Comparison of ENCODE assay signal across 8 mouse cellular contexts in the genomic region with DNA sequence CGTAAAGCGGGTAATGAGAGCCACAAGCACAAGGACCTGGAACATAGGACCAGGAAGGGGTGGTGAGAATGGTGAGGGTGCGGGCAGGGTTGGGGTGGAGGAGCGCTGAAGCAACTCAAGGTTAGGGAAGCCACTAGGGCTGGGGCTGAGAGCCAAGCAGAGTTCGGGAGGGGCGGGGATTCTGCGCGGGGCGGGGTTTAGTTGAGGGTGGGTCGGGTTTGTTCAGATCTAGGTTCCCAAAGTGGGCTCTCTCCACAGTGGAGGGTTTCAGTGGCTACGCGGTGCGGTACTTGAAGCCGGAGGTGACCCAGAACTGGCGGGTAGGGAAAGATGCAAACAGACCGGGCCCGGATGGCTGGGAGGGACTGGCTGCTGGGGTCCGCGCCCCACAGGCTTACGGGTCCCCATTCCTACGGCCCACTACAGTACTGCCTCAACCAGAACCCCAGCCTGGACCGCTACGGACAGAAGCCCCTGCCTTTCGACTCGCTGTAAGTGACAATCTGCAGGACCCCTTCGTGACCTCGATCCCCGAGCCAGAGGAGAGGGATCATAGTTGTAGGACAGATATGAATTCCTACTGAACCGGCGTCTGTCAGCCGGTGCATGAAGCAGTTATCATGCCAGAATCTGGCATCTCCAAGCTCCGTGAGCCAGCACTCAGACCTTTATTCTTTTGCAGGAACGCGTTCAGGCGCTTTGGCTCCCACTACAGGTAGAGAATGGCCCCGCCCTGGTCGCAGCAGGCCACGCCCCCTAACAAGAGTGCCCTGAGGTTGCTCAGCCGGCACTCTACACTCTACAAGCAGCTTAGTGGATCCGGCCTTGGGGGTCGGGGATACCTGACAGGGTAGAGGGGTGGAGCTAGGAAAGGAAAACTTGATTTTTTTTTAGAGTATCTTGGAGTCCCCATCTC. TPM values are rescaled to one million over a fixed set of nuclear protein-coding genes. Genes with fewer than 3 reads are reported as not detected.
DNase-seq lines count a peak whose midpoint lies in the region; ATAC-seq and TF ChIP-seq lines count a peak whose summit lies in the region.

No protein-coding gene starts in this region.

- peak overlapping the region; percentile 84 for H3K4me2 ChIP-seq in CH12.LX (ENCODE audit: insufficient read depth, low read depth, poor library complexity, severe bottlenecking)
- peak overlapping the region; percentile 94 for H3K4me2 ChIP-seq in embryonic facial prominence, embryonic 13.5 days
- peak overlapping the region; percentile 95 for H3K4me2 ChIP-seq in limb, embryonic 13.5 days (replicated peaks)
- peak overlapping the region; percentile 70 for H3K4me2 ChIP-seq in midbrain, embryonic 12.5 days (replicated peaks)

- DNase-seq in CH12.LX (ENCODE audit: extremely low read depth) (no peak), MN1 (ENCODE audit: low spot score) (no peak)
- peak; percentile 78 for DNase-seq in adrenal gland, postnatal 14 days
- DNase-seq in hindbrain, embryonic 10.5 days (ENCODE audit: low spot score): peak; percentile 41
- DNase-seq in spleen, adult 2 months (ENCODE audit: low read depth in 1 of 2, low spot score in 2 of 2): peak; percentile 35 to 75

- peaks cover 0 to 15% of the 10 kb centered on the region in 2 experiments for H3K36me3 ChIP-seq in CH12.LX (replicated peaks in 1 of 2; ENCODE audit: control insufficient read depth in 1 of 2, insufficient read depth in 1 of 2, low read length in 1 of 2)
- peaks cover 21% of the 10 kb centered on the region for H3K36me3 ChIP-seq in embryonic facial prominence, embryonic 13.5 days
- peaks cover 19% of the 10 kb centered on the region for H3K36me3 ChIP-seq in hindbrain, embryonic 10.5 days
- H3K36me3 ChIP-seq in limb, embryonic 13.5 days: peaks cover 18% of the 10 kb centered on the region
- peaks cover 14% of the 10 kb centered on the region for H3K36me3 ChIP-seq in midbrain, embryonic 12.5 days
- no peaks in the 10 kb centered on the region for H3K36me3 ChIP-seq in spleen, adult 2 months (ENCODE audit: control insufficient read depth, insufficient read depth, low read length)

- in situ Hi-C loops in CH12.LX (cut with MboI; ENCODE audit: low pct_ligation_motif_present, low pct_unique_long_range_greater_than_20kb, low sequenced_read_pairs): no loop called here

- H3K79me2 ChIP-seq in CH12.LX (replicated peaks; ENCODE audit: control insufficient read depth, extremely low read depth, insufficient read depth, poor library complexity, severe bottlenecking): no peaks in the 10 kb centered on the region

- H3K9me3 ChIP-seq in CH12.LX (replicated peaks; ENCODE audit: low read length): no peaks in the 10 kb centered on the region
- no peaks in the 10 kb centered on the region for H3K9me3 ChIP-seq in embryonic facial prominence, embryonic 13.5 days
- no peaks in the 10 kb centered on the region for H3K9me3 ChIP-seq in hindbrain, embryonic 10.5 days
- peaks cover 4% of the 10 kb centered on the region; the same call in 1 of the 2 replicates for H3K9me3 ChIP-seq in limb, embryonic 13.5 days
- no peaks in the 10 kb centered on the region for H3K9me3 ChIP-seq in midbrain, embryonic 12.5 days

- TF ChIP-seq EP300 in CH12.LX (IDR thresholded peaks at IDR 0.05; ENCODE audit: low read length): no peak

- no peaks in the 10 kb centered on the region; a peak in 1 of 4 replicates for H3K4me1 ChIP-seq in CH12.LX (ENCODE audit: control insufficient read depth in 1 of 2, insufficient read depth in 2 of 2)
- H3K4me1 ChIP-seq in embryonic facial prominence, embryonic 13.5 days: peaks cover 11% of the 10 kb centered on the region
- H3K4me1 ChIP-seq in hindbrain, embryonic 10.5 days (replicated peaks): peaks cover 31% of the 10 kb centered on the region
- peaks cover 36% of the 10 kb centered on the region for H3K4me1 ChIP-seq in limb, embryonic 13.5 days
- H3K4me1 ChIP-seq in midbrain, embryonic 12.5 days: peaks cover 20% of the 10 kb centered on the region
- no peaks in the 10 kb centered on the region; the same call in 1 of the 2 replicates for H3K4me1 ChIP-seq in spleen, adult 2 months (ENCODE audit: control insufficient read depth, insufficient read depth, insufficient read length)

- dilution Hi-C loops in CH12.LX (cut with MboI; ENCODE audit: extremely low pct_ligation_motif_present, extremely low pct_unique_long_range_greater_than_20kb, low sequenced_read_pairs): no loop called here

- TF ChIP-seq RAD21 in CH12.LX (IDR thresholded peaks at IDR 0.05; ENCODE audit: low read depth, low read length): no peak; the same call in 1 of the 2 replicates

- peaks cover 5% of the 10 kb centered on the region for H3K27me3 ChIP-seq in CH12.LX (replicated peaks)
- peaks cover 3% of the 10 kb centered on the region; the same call in 1 of the 2 replicates for H3K27me3 ChIP-seq in embryonic facial prominence, embryonic 13.5 days
- peaks cover 36% of the 10 kb centered on the region for H3K27me3 ChIP-seq in hindbrain, embryonic 10.5 days (ENCODE audit: insufficient read depth, poor library complexity, severe bottlenecking)
- peaks cover 11% of the 10 kb centered on the region for H3K27me3 ChIP-seq in limb, embryonic 13.5 days
- peaks cover 25% of the 10 kb centered on the region for H3K27me3 ChIP-seq in midbrain, embryonic 12.5 days
- no peaks in the 10 kb centered on the region for H3K27me3 ChIP-seq in spleen, adult 2 months (ENCODE audit: control insufficient read depth, insufficient read depth, low read length)

- peak in 1 of 2 experiments; percentile 14; a peak in 1 of 4 replicates for TF ChIP-seq CTCF in CH12.LX (conservative IDR thresholded peaks at IDR 0.05 in 1 of 2, IDR thresholded peaks at IDR 0.05 in 1 of 2; ENCODE audit: low read depth in 2 of 2, low read length in 2 of 2)
- TF ChIP-seq CTCF in spleen, adult 2 months (IDR thresholded peaks at IDR 0.05; ENCODE audit: extremely low read depth, insufficient read depth, insufficient read length, insufficient replicate concordance): peak; percentile 20; the same call in 1 of the 2 replicates

- 1% methylated on average over 41 of the region's 41 CpGs for WGBS in embryonic facial prominence, embryonic 13.5 days
- 3% methylated on average over 41 of the region's 41 CpGs for WGBS in hindbrain, embryonic 10.5 days
- WGBS in limb, embryonic 13.5 days: 2% methylated on average over 41 of the region's 41 CpGs
- WGBS in midbrain, embryonic 12.5 days: 2% methylated on average over 37 of the region's 41 CpGs
- 5% methylated on average over 41 of the region's 41 CpGs for WGBS in spleen, adult 2 months

- H3K4me3 ChIP-seq in CH12.LX (replicated peaks in 1 of 3; ENCODE audit: low read depth in 2 of 3, low read length in 2 of 3, poor library complexity in 1 of 3): peak overlapping the region in 1 of 3 experiments; percentile 21
- peak overlapping the region; percentile 49 for H3K4me3 ChIP-seq in embryonic facial prominence, embryonic 13.5 days
- peak overlapping the region; percentile 49 for H3K4me3 ChIP-seq in hindbrain, embryonic 10.5 days
- peak overlapping the region; percentile 50 for H3K4me3 ChIP-seq in limb, embryonic 13.5 days
- peak overlapping the region; percentile 39 for H3K4me3 ChIP-seq in midbrain, embryonic 12.5 days
- H3K4me3 ChIP-seq in spleen, adult 2 months (ENCODE audit: extremely low read depth, insufficient read depth, insufficient read length): peak overlapping the region; percentile 38

- ATAC-seq in embryonic facial prominence, embryonic 13.5 days (ENCODE audit: insufficient number of reproducible peaks, insufficient read depth, low FRiP score, low TSS enrichment, low read depth): peak; percentile 78
- ATAC-seq in limb, embryonic 13.5 days (ENCODE audit: low FRiP score, low read depth): peak; percentile 64
- peak; percentile 64 for ATAC-seq in midbrain, embryonic 12.5 days (ENCODE audit: low FRiP score, low read depth)

- TF ChIP-seq POLR2A in CH12.LX (IDR thresholded peaks at IDR 0.05; ENCODE audit: low read depth, low read length): no peak
- TF ChIP-seq POLR2A in spleen, adult 2 months (IDR thresholded peaks at IDR 0.05; ENCODE audit: low read depth, low read length): no peak

- H3K9ac ChIP-seq in CH12.LX (ENCODE audit: insufficient read depth, low read depth): no peak overlapping the region
- peak overlapping the region; percentile 71 for H3K9ac ChIP-seq in embryonic facial prominence, embryonic 13.5 days
- H3K9ac ChIP-seq in limb, embryonic 13.5 days: peak overlapping the region; percentile 65
- no peak overlapping the region; the same call in 1 of the 2 replicates for H3K9ac ChIP-seq in midbrain, embryonic 12.5 days (replicated peaks)

- no peak overlapping the region for H3K27ac ChIP-seq in CH12.LX (ENCODE audit: insufficient read depth, low read depth)
- no peak overlapping the region for H3K27ac ChIP-seq in embryonic facial prominence, embryonic 13.5 days
- peak overlapping the region; percentile 30; the same call in 1 of the 2 replicates for H3K27ac ChIP-seq in hindbrain, embryonic 10.5 days
- H3K27ac ChIP-seq in limb, embryonic 13.5 days: no peak overlapping the region
- no peak overlapping the region for H3K27ac ChIP-seq in midbrain, embryonic 12.5 days (replicated peaks)
- no peak overlapping the region for H3K27ac ChIP-seq in spleen, adult 2 months (ENCODE audit: insufficient read depth, low read length)

RNA-seq across cellular contexts. Expression of a gene that starts 10.1 kb away (rescaled TPM):
- not detected in 2 replicates for total RNA-seq in CH12.LX (2012; rRNA removed)
- not detected in 2 replicates for total RNA-seq in CH12.LX (2014; rRNA removed)
- not detected in 2 replicates for polyA plus RNA-seq in CH12.LX (2012; ENCODE audit: insufficient read length, low read depth)
- total RNA-seq in adrenal gland, postnatal 14 days (2021): not detected in 2 replicates
- 1.0 TPM in 1 of 2 replicates, not detected in the other for polyA plus RNA-seq in embryonic facial prominence, embryonic 13.5 days (2015; fragmentation: Nextera tagmentation; extraction: Ambion mirVana)
- not detected in 2 replicates for polyA plus RNA-seq in hindbrain, embryonic 10.5 days (2016; fragmentation: Nextera tagmentation; extraction: Ambion mirVana)
- 0.64 TPM in 1 of 2 replicates, not detected in the other for polyA plus RNA-seq in limb, embryonic 13.5 days (2015; fragmentation: Nextera tagmentation; extraction: Ambion mirVana)
- polyA plus RNA-seq in midbrain, embryonic 12.5 days (2016; fragmentation: Nextera tagmentation; extraction: Ambion mirVana): not detected in 2 replicates
- polyA plus RNA-seq in spleen, adult 2 months (2012; rRNA removed): 0.26 and 0.39 TPM in 2 replicates

RNA-seq across cellular contexts. Expression of a gene that starts 11.3 kb away (rescaled TPM):
- total RNA-seq in CH12.LX (2012; rRNA removed) (2.0 and 2.1 TPM in 2 replicates), CH12.LX (2014; rRNA removed) (0.81 and 0.83 TPM in 2 replicates)
- polyA plus RNA-seq in CH12.LX (2012; ENCODE audit: insufficient read length, low read depth): 2.7 and 3.3 TPM in 2 replicates
- total RNA-seq in adrenal gland, postnatal 14 days (2021): 10.6 and 11.6 TPM in 2 replicates
- 9.7 and 10.9 TPM in 2 replicates for polyA plus RNA-seq in embryonic facial prominence, embryonic 13.5 days (2015; fragmentation: Nextera tagmentation; extraction: Ambion mirVana)
- polyA plus RNA-seq in hindbrain, embryonic 10.5 days (2016; fragmentation: Nextera tagmentation; extraction: Ambion mirVana): 12.4 and 16.6 TPM in 2 replicates
- 10.0 and 11.1 TPM in 2 replicates for polyA plus RNA-seq in limb, embryonic 13.5 days (2015; fragmentation: Nextera tagmentation; extraction: Ambion mirVana)
- polyA plus RNA-seq in midbrain, embryonic 12.5 days (2016; fragmentation: Nextera tagmentation; extraction: Ambion mirVana): 19.1 and 20.6 TPM in 2 replicates
- polyA plus RNA-seq in spleen, adult 2 months (2012; rRNA removed): 9.1 and 11.4 TPM in 2 replicates

RNA-seq across cellular contexts. Expression of a gene that starts 11.6 kb away (rescaled TPM):
- total RNA-seq in CH12.LX (2012; rRNA removed) (15.2 and 17.8 TPM in 2 replicates), CH12.LX (2014; rRNA removed) (17.7 and 25.0 TPM in 2 replicates)
- 15.7 and 16.4 TPM in 2 replicates for polyA plus RNA-seq in CH12.LX (2012; ENCODE audit: insufficient read length, low read depth)
- total RNA-seq in adrenal gland, postnatal 14 days (2021): 17.4 and 25.0 TPM in 2 replicates
- polyA plus RNA-seq in embryonic facial prominence, embryonic 13.5 days (2015; fragmentation: Nextera tagmentation; extraction: Ambion mirVana): 44.2 and 45.2 TPM in 2 replicates
- polyA plus RNA-seq in hindbrain, embryonic 10.5 days (2016; fragmentation: Nextera tagmentation; extraction: Ambion mirVana): 48.5 and 48.8 TPM in 2 replicates
- polyA plus RNA-seq in limb, embryonic 13.5 days (2015; fragmentation: Nextera tagmentation; extraction: Ambion mirVana): 43.5 and 46.0 TPM in 2 replicates
- 33.9 and 37.1 TPM in 2 replicates for polyA plus RNA-seq in midbrain, embryonic 12.5 days (2016; fragmentation: Nextera tagmentation; extraction: Ambion mirVana)
- polyA plus RNA-seq in spleen, adult 2 months (2012; rRNA removed): 27.4 and 32.1 TPM in 2 replicates

RNA-seq across cellular contexts. Expression of a gene that starts 14.1 kb away (rescaled TPM):
- total RNA-seq in CH12.LX (2012; rRNA removed) (not detected in 2 replicates), CH12.LX (2014; rRNA removed) (not detected in 2 replicates)
- polyA plus RNA-seq in CH12.LX (2012; ENCODE audit: insufficient read length, low read depth): not detected in 2 replicates
- total RNA-seq in adrenal gland, postnatal 14 days (2021): 1.0 and 2.0 TPM in 2 replicates
- 0.14 and 0.54 TPM in 2 replicates for polyA plus RNA-seq in embryonic facial prominence, embryonic 13.5 days (2015; fragmentation: Nextera tagmentation; extraction: Ambion mirVana)
- 0.07 and 0.59 TPM in 2 replicates for polyA plus RNA-seq in hindbrain, embryonic 10.5 days (2016; fragmentation: Nextera tagmentation; extraction: Ambion mirVana)
- 0.31 and 0.61 TPM in 2 replicates for polyA plus RNA-seq in limb, embryonic 13.5 days (2015; fragmentation: Nextera tagmentation; extraction: Ambion mirVana)
- 0.05 and 0.13 TPM in 2 replicates for polyA plus RNA-seq in midbrain, embryonic 12.5 days (2016; fragmentation: Nextera tagmentation; extraction: Ambion mirVana)
- 0.16 and 0.40 TPM in 2 replicates for polyA plus RNA-seq in spleen, adult 2 months (2012; rRNA removed)

RNA-seq across cellular contexts. Expression of a gene that starts 31.6 kb away (rescaled TPM):
- 0.04 TPM in 2 replicates for total RNA-seq in CH12.LX (2012; rRNA removed)
- not detected in 2 replicates for total RNA-seq in CH12.LX (2014; rRNA removed)
- 0.44 TPM in 1 of 2 replicates, not detected in the other for polyA plus RNA-seq in CH12.LX (2012; ENCODE audit: insufficient read length, low read depth)
- 21.3 and 21.8 TPM in 2 replicates for total RNA-seq in adrenal gland, postnatal 14 days (2021)
- 8.4 and 8.5 TPM in 2 replicates for polyA plus RNA-seq in embryonic facial prominence, embryonic 13.5 days (2015; fragmentation: Nextera tagmentation; extraction: Ambion mirVana)
- 15.2 and 19.4 TPM in 2 replicates for polyA plus RNA-seq in hindbrain, embryonic 10.5 days (2016; fragmentation: Nextera tagmentation; extraction: Ambion mirVana)
- polyA plus RNA-seq in limb, embryonic 13.5 days (2015; fragmentation: Nextera tagmentation; extraction: Ambion mirVana): 7.7 and 9.2 TPM in 2 replicates
- polyA plus RNA-seq in midbrain, embryonic 12.5 days (2016; fragmentation: Nextera tagmentation; extraction: Ambion mirVana): 23.5 and 27.1 TPM in 2 replicates
- polyA plus RNA-seq in spleen, adult 2 months (2012; rRNA removed): 2.5 and 3.7 TPM in 2 replicates

Comparison
In these comparisons a context has a peak if more than half of its experiments do, and no peak if none do; other contexts are left out.
1. DNase-seq: peak in adrenal gland, postnatal 14 days (single experiment), hindbrain, embryonic 10.5 days (single experiment) and spleen, adult 2 months (2 of 2); none in CH12.LX (single experiment) and MN1 (single experiment).
2. H3K9ac ChIP-seq: peak in embryonic facial prominence, embryonic 13.5 days (single experiment) and limb, embryonic 13.5 days (single experiment); none in CH12.LX (single experiment) and midbrain, embryonic 12.5 days (single experiment).
3. Peak in every context shown above with its lines, with median percentiles within 50 percentile points of each other: H3K4me2 ChIP-seq and ATAC-seq.